Mouse (Mus musculus): Measurements from ENCODE around the gene Lce1j.

DNA sequence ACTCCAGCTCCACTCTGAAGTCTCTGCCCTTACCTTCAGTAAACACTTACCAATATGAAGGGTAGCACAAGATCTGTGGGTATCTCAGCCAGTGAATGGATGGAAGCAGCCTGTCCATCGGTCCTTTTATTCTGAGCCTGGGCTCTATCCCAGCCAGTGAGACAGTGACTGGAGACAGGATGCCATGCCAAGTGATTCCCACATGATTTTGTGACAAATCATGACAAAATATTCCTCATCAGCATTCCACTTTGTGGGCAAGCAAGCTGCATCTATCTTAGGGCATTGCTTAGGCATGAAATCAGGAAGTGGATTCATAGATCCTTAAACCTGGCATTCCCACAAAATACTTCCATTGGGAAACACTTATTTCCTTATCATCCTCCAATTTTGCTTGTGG is 38.1 kb downstream of the Lce1j start, which contains the start of gene Lce1g:
- TF ChIP-seq POLR2A (IDR thresholded peaks at IDR 0.05; ENCODE audit: low read depth, low read length) (no peak), CTCF (IDR thresholded peaks at IDR 0.05; ENCODE audit: extremely low read depth, insufficient read length, insufficient replicate concordance, low read depth, low read length) (no peak)

Data from small intestine, adult 2 months (tissue).